Mouse (Mus musculus): ENCODE results near the gene Tubb3.

DNA sequence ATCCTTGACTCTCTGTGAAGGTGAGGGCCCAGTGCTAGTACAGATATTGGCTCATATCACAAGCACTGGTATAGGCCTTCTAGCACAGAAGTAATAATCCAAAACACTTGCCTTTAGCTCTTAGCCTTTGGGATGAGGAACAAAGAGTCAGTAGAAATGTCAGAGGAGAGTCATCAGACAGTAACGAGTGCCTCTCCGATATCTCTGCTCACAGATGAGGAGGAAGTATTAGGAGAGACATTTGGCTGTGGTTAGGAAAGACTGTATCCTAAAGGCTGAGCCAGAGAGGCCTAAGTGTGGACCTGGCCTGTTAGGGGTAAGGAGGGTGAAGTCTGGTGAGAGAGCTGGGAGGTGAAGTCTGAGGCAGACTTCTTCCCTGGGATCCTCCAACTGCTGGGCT, 30.6 kb downstream of the Tubb3 start:
- TF ChIP-seq CTCF (IDR thresholded peaks at IDR 0.05; ENCODE audit: control insufficient read depth, insufficient read depth, insufficient read length) (no peak), MYOG (IDR thresholded peaks at IDR 0.05; ENCODE audit: control insufficient read depth, extremely low read depth, insufficient read length) (no peak), CEBPB (IDR thresholded peaks at IDR 0.05; ENCODE audit: low read depth) (no peak), USF1 (IDR thresholded peaks at IDR 0.05; ENCODE audit: low read depth) (no peak), MAX (IDR thresholded peaks at IDR 0.05) (no peak), MYOD1 (IDR thresholded peaks at IDR 0.05; ENCODE audit: control insufficient read depth, insufficient read length, low read depth) (no peak)

Data from C2C12 (cell line).